Mouse (Mus musculus) hindbrain, embryonic 16.5 days (tissue): Measurements from ENCODE around the gene Kctd21. TPM values are rescaled to one million over a fixed set of nuclear protein-coding genes. Genes with fewer than 3 reads are reported as not detected.
A peak's percentile ranks its signal among the peaks of the same experiment; 100 is the strongest.

Source experiments
- ATAC-seq: fragments of 200-750 bp; cut with Nextera tagmentation; 2 replicates; pipeline ENCODE4 v1.8.0; 2017; ENCODE audit warnings: moderate TSS enrichment, moderate library complexity
- H3K27ac ChIP-seq: fragments of 300-500 bp; sonication (generic); 2 replicates; pipeline ENCODE4 v1.5.1; 2014; ENCODE audit warnings: low read depth, mild to moderate bottlenecking, control low read depth, low read length, moderate library complexity
- H3K27me3 ChIP-seq: fragments of 300-500 bp; sonication (generic); replicated peaks from 2 replicates; pipeline ENCODE4 v1.6.1; 2014; ENCODE audit warnings: low read length; ENCODE audit not compliant: control insufficient read depth, insufficient read depth
- H3K36me3 ChIP-seq: fragments of 300-500 bp; sonication (generic); 2 replicates; pipeline ENCODE4 v1.6.1; 2014; ENCODE audit warnings: mild to moderate bottlenecking, low read length, moderate library complexity, mixed read lengths; ENCODE audit not compliant: control insufficient read depth, insufficient read depth
- H3K4me1 ChIP-seq: fragments of 300-500 bp; sonication (generic); 2 replicates; pipeline ENCODE4 v1.6.1; 2014; ENCODE audit warnings: low read depth, low read length; ENCODE audit not compliant: control insufficient read depth, insufficient read depth
- H3K4me2 ChIP-seq: fragments of 300-500 bp; sonication (generic); 2 replicates; pipeline ENCODE4 v1.6.1; 2014; ENCODE audit warnings: mild to moderate bottlenecking, low read length, control low read depth, moderate library complexity
- H3K4me3 ChIP-seq: fragments of 300-500 bp; sonication (generic); 2 replicates; pipeline ENCODE4 v1.5.1; 2014; ENCODE audit warnings: mild to moderate bottlenecking, low read length, control low read depth, moderate library complexity
- H3K9ac ChIP-seq: fragments of 300-500 bp; sonication (generic); 2 replicates; pipeline ENCODE4 v1.6.1; 2014; ENCODE audit warnings: low read depth, mild to moderate bottlenecking, control low read depth, low read length, moderate library complexity
- H3K9me3 ChIP-seq: fragments of 300-500 bp; sonication (generic); 2 replicates; pipeline ENCODE4 v1.6.1; 2014; ENCODE audit warnings: mild to moderate bottlenecking, low read length, moderate library complexity; ENCODE audit not compliant: control insufficient read depth
- WGBS: fragments of 180-500 bp; shearing (Covaris S2); extraction: QIAGEN DNeasy Blood & Tissue Kit; methylation state at CpG from one replicate; pipeline ENCODE4 v1.1.7; 2014; 5-methylcytosine and 5-hydroxymethylcytosine counted together
- polyA plus RNA-seq: library from polyadenylated mRNA; unstranded; fragments of >200 nt; fragmentation: Nextera tagmentation; extraction: Ambion mirVana; gene quantifications from 2 replicates; pipeline ENCODE4 v1.2.1, GENCODE M21; 2015

The Kctd21 gene
- polyA plus RNA-seq, 1 experiment from 2014 or later: 7.7 TPM

DNA sequence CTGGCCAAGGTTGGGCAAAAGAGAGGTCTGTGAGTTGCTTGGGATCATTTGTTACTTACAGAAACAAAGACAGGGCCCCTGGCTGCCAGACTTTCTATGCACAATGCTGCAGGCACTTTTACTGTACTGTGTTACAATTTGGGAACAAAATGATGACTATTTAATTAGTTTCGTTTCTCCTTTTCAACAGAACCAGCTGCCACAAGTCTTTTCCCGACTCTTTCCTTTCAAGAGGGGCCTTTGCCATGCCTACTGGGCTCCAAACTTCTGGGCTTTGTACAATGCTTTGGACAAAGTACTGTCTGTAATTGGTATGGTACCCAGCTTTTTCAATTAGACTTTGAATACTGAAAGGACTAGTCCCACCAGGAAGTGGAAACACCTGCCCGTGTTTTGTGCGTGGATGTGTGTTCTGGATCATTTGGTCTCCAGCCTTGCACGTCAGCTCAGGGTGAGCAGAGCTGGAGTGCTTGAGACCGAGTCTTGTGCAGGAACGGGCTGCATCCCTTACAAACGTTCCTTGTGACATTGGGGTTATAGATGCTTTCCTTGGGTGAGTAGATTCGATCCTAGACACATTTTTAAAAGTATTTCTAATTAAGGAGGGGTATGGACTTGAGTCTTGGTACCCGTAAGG lies 51.5 kb downstream of the Kctd21 start:
- Histone ChIP-seq H3K4me3 (no peak overlapping the region), H3K4me2 (no peak overlapping the region), H3K4me1 (no peaks in the 10 kb centered on the region), H3K9me3 (no peaks in the 10 kb centered on the region), H3K27me3 (no peaks in the 10 kb centered on the region), H3K36me3 (peaks cover 13% of the 10 kb centered on the region), H3K27ac (no peak overlapping the region), H3K9ac (no peak overlapping the region)
- 85% methylated on average over 10 of the region's 10 CpGs for WGBS
- ATAC-seq: no peak

GRCm38 (mm10) chr7:97386106-97386805 lies 54.1 kb downstream of the Kctd21 start:
- H3K4me1 ChIP-seq: peaks cover 1% of the 10 kb centered on the region; the same call in 1 of the 2 replicates
- H3K4me2 ChIP-seq: no peak overlapping the region
- H3K4me3 ChIP-seq: no peak overlapping the region
- no peak overlapping the region for H3K9ac ChIP-seq
- no peaks in the 10 kb centered on the region for H3K9me3 ChIP-seq
- H3K27ac ChIP-seq: peak overlapping the region; percentile 45; the same call in 1 of the 2 replicates
- WGBS: 82% methylated on average over 7 of the region's 7 CpGs
- H3K36me3 ChIP-seq: peaks cover 16% of the 10 kb centered on the region
- no peak for ATAC-seq
- H3K27me3 ChIP-seq: no peaks in the 10 kb centered on the region

- ATAC-seq: peak; percentile 88
- H3K4me3 ChIP-seq: no peak overlapping the region
- no peaks in the 10 kb centered on the region for H3K27me3 ChIP-seq
- no peak overlapping the region for H3K9ac ChIP-seq
- H3K4me1 ChIP-seq: peaks cover 2% of the 10 kb centered on the region; the same call in 1 of the 2 replicates
- H3K9me3 ChIP-seq: no peaks in the 10 kb centered on the region
- 65% methylated on average over 5 of the region's 5 CpGs for WGBS
- no peak overlapping the region for H3K4me2 ChIP-seq
- peaks cover 12% of the 10 kb centered on the region; the same call in 1 of the 2 replicates for H3K36me3 ChIP-seq
- H3K27ac ChIP-seq: peak overlapping the region; percentile 45
Measured at GRCm38 (mm10) chr7:97386806-97387370, 54.8 kb downstream of the Kctd21 start.

DNA sequence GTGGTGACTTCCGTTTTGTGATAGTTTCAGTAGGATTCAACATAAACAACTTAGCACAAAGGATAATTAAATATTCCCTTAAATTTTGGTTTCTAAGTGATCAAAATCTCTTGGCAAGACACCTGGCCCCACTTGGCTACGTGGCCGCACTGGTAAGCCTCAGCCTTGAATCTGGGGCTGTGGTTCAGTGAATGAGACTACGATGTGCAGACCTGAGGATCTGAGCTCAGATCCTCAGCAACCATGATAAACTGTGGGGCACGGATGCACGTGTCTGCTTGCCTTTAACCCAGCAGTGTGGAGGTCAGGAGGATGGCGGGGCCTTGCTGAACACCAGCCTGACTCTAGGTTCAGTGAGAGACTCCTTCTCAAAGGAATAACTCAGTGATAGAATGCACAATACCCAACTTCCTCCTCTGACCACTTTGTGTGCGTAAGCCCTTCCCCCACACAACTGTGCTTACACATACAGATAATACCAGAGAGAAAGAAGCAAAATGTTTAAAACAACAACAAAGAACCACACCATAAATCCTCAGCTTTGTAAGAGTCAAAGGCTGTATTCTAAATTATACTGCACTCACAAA lies 55.5 kb downstream of the Kctd21 start:
- H3K27me3 ChIP-seq: no peaks in the 10 kb centered on the region
- H3K4me3 ChIP-seq: no peak overlapping the region
- no peak for ATAC-seq
- no peaks in the 10 kb centered on the region for H3K9me3 ChIP-seq
- peaks cover 2% of the 10 kb centered on the region; the same call in 1 of the 2 replicates for H3K4me1 ChIP-seq
- WGBS: 78% methylated on average over 8 of the region's 8 CpGs
- no peak overlapping the region for H3K4me2 ChIP-seq
- H3K27ac ChIP-seq: peak overlapping the region; percentile 9
- peaks cover 14% of the 10 kb centered on the region; the same call in 1 of the 2 replicates for H3K36me3 ChIP-seq
- no peak overlapping the region for H3K9ac ChIP-seq

- no peak overlapping the region for H3K4me3 ChIP-seq
- peaks cover 14% of the 10 kb centered on the region; the same call in 1 of the 2 replicates for H3K36me3 ChIP-seq
- H3K4me2 ChIP-seq: no peak overlapping the region
- 96% methylated on average over 4 of the region's 4 CpGs for WGBS
- ATAC-seq: no peak
- H3K9me3 ChIP-seq: no peaks in the 10 kb centered on the region
- peaks cover 2% of the 10 kb centered on the region; the same call in 1 of the 2 replicates for H3K4me1 ChIP-seq
- H3K27ac ChIP-seq: no peak overlapping the region
- H3K27me3 ChIP-seq: no peaks in the 10 kb centered on the region
- no peak overlapping the region for H3K9ac ChIP-seq
Measured at GRCm38 (mm10) chr7:97388541-97388940, 56.4 kb downstream of the Kctd21 start.

GRCm38 (mm10) chr7:97391293-97392078 lies 59.4 kb downstream of the Kctd21 start:
- Histone ChIP-seq H3K36me3 (peaks cover 11% of the 10 kb centered on the region; the same call in 1 of the 2 replicates), H3K27me3 (no peaks in the 10 kb centered on the region), H3K4me2 (no peak overlapping the region), H3K4me1 (peaks cover 2% of the 10 kb centered on the region; the same call in 1 of the 2 replicates), H3K27ac (no peak overlapping the region), H3K9me3 (no peaks in the 10 kb centered on the region), H3K4me3 (no peak overlapping the region), H3K9ac (no peak overlapping the region)
- 47% methylated on average over 13 of the region's 13 CpGs for WGBS
- ATAC-seq: peak; percentile 87

GRCm38 (mm10) chr7:97392079-97392445 lies 59.9 kb downstream of the Kctd21 start:
- no peak for ATAC-seq
- no peaks in the 10 kb centered on the region for H3K27me3 ChIP-seq
- H3K27ac ChIP-seq: no peak overlapping the region
- no peaks in the 10 kb centered on the region for H3K9me3 ChIP-seq
- H3K4me3 ChIP-seq: no peak overlapping the region
- H3K9ac ChIP-seq: no peak overlapping the region
- no peak overlapping the region for H3K4me2 ChIP-seq
- peaks cover 11% of the 10 kb centered on the region; the same call in 1 of the 2 replicates for H3K36me3 ChIP-seq
- peaks cover 2% of the 10 kb centered on the region; the same call in 1 of the 2 replicates for H3K4me1 ChIP-seq
- WGBS: 51% methylated on average over 6 of the region's 6 CpGs

- Histone ChIP-seq H3K4me1 (peaks cover 2% of the 10 kb centered on the region; the same call in 1 of the 2 replicates), H3K27me3 (no peaks in the 10 kb centered on the region), H3K27ac (no peak overlapping the region), H3K36me3 (peaks cover 4% of the 10 kb centered on the region; the same call in 1 of the 2 replicates), H3K4me2 (no peak overlapping the region), H3K9me3 (no peaks in the 10 kb centered on the region), H3K4me3 (no peak overlapping the region), H3K9ac (no peak overlapping the region)
- 90% methylated on average over 2 of the region's 2 CpGs for WGBS
- no peak for ATAC-seq
Measured at GRCm38 (mm10) chr7:97394375-97394774, 62.2 kb downstream of the Kctd21 start.
